Mouse (Mus musculus): Measurements from ENCODE around the gene Angptl3. TPM values are rescaled to one million over a fixed set of nuclear protein-coding genes. Genes with fewer than 3 reads are reported as not detected.

Gene Angptl3
- polyA plus RNA-seq, 1 experiment, result not detected

DNA sequence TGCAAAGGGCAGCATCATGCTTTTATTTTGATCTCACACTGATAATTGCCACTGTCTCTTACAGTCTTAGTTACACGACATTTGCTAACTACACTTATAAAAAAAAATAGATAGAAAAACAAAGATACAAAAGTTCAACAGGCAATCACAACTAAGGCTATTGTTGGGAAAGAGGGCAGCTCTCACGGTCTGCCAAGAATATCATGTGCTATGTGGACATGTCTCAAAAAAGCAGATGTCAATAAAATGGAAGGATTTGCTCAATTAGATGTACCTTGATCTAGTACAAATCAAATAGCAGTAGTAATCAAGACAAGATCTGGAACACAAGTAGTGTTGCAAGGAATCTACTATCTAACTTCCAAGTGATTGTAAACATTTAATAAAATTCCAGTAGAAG is 17.8 kb downstream of the Angptl3 start:
- Histone ChIP-seq H3K4me1 (ENCODE audit: control insufficient read depth, insufficient read depth, low read length) (no peaks in the 10 kb centered on the region), H3K27ac (ENCODE audit: insufficient read depth, low read length) (no peak overlapping the region), H3K4me3 (ENCODE audit: insufficient read depth, low read length) (no peak overlapping the region)
- no peak for TF ChIP-seq POLR2A (IDR thresholded peaks at IDR 0.05; ENCODE audit: low read depth, low read length)
- TF ChIP-seq CTCF (IDR thresholded peaks at IDR 0.05; ENCODE audit: borderline replicate concordance, insufficient read depth, low read length), result no peak

DNA sequence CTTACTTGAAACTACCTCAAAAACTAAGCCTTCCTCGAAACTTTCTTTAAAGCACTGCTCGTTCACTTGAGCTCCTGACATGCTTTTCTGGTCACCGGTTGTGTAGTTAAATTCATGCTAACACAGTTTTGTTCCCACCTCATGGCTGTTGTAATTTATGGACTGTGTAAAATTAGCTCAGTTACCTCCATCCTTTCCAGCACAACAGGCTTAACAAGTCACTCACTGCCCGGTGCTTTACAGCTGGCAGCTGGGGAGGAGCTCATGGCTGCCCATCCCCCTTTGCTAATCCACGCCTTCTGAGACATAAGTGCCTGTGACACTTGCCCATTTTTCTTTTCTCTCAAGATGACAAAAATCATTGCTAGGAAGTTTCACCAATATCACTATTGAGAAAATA is 33.8 kb downstream of the Angptl3 start:
- no peak overlapping the region for H3K27ac ChIP-seq (ENCODE audit: insufficient read depth, low read length)
- H3K4me1 ChIP-seq (ENCODE audit: control insufficient read depth, insufficient read depth, low read length), result no peaks in the 10 kb centered on the region
- H3K4me3 ChIP-seq (ENCODE audit: insufficient read depth, low read length), result no peak overlapping the region
- TF ChIP-seq CTCF (IDR thresholded peaks at IDR 0.05; ENCODE audit: borderline replicate concordance, insufficient read depth, low read length) (no peak), POLR2A (IDR thresholded peaks at IDR 0.05; ENCODE audit: low read depth, low read length) (no peak)

DNA sequence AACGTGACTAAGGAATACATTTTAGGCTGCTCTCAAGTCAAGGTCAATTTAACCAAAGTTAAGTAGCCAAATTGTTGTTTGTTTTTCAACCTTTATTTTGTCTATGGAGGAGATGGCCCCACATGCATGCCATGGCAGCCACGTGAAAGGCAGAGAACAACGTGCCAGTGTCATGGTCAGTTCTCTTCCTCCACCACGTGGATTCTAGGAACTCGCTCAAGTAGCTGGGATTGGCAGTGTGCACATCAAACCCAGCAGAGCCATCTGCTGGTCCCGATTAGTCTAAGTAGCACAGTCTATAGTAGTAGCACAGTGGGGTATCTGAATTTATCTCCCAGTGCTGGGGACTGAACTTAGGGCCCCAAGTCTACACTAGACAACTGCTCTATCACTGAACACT is 38.1 kb downstream of the Angptl3 start:
- Histone ChIP-seq H3K4me3 (ENCODE audit: insufficient read depth, low read length) (no peak overlapping the region), H3K27ac (ENCODE audit: insufficient read depth, low read length) (no peak overlapping the region), H3K4me1 (ENCODE audit: control insufficient read depth, insufficient read depth, low read length) (no peaks in the 10 kb centered on the region)
- TF ChIP-seq POLR2A (IDR thresholded peaks at IDR 0.05; ENCODE audit: low read depth, low read length) (no peak), CTCF (IDR thresholded peaks at IDR 0.05; ENCODE audit: borderline replicate concordance, insufficient read depth, low read length) (no peak)

DNA sequence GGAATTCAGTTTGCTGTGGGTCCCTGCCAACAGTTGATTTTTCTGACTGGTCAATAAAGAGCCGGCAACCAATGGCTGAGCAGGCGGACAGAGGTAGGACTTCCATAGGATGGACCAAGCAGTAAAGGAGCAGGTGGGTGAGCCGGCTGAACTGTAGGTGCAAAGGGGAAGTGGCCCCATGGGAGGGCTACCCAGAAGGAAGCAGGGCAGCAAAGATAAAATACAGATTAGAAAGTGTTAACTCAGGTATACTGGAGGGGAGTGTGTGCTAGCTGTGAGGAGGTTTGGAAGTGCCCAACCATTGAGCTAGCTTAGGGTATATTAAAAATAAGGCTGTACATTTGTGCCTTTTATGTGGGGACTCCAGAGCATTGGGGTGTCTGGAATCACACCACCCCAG is 47.3 kb downstream of the Angptl3 start:
- no peak overlapping the region for H3K4me3 ChIP-seq (ENCODE audit: insufficient read depth, low read length)
- H3K4me1 ChIP-seq (ENCODE audit: control insufficient read depth, insufficient read depth, low read length), result no peaks in the 10 kb centered on the region
- no peak overlapping the region for H3K27ac ChIP-seq (ENCODE audit: insufficient read depth, low read length)
- TF ChIP-seq POLR2A (IDR thresholded peaks at IDR 0.05; ENCODE audit: low read depth, low read length) (no peak), CTCF (IDR thresholded peaks at IDR 0.05; ENCODE audit: borderline replicate concordance, insufficient read depth, low read length) (no peak)

DNA sequence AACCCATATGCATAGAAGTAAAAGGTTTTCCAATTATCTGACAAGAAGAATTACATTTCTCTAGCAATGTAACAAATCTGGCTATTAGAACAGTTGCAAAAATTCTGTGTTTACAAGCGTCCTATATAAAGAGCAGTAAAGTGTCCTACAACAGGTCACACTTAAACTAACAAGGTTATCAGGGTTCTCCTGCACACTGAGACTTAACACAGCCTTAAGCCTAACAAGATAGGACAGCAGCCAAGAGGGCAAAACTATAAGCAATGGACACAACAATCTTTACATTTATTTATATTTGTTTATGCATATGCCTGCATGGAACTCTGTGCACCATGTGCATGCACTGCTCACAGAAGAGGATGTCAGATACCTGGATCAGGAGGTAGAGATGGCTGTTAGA is 50.4 kb downstream of the Angptl3 start:
- TF ChIP-seq POLR2A (IDR thresholded peaks at IDR 0.05; ENCODE audit: low read depth, low read length), result no peak
- TF ChIP-seq CTCF (IDR thresholded peaks at IDR 0.05; ENCODE audit: borderline replicate concordance, insufficient read depth, low read length), result no peak
- H3K4me1 ChIP-seq (ENCODE audit: control insufficient read depth, insufficient read depth, low read length), result no peaks in the 10 kb centered on the region
- no peak overlapping the region for H3K27ac ChIP-seq (ENCODE audit: insufficient read depth, low read length)
- no peak overlapping the region for H3K4me3 ChIP-seq (ENCODE audit: insufficient read depth, low read length)

DNA sequence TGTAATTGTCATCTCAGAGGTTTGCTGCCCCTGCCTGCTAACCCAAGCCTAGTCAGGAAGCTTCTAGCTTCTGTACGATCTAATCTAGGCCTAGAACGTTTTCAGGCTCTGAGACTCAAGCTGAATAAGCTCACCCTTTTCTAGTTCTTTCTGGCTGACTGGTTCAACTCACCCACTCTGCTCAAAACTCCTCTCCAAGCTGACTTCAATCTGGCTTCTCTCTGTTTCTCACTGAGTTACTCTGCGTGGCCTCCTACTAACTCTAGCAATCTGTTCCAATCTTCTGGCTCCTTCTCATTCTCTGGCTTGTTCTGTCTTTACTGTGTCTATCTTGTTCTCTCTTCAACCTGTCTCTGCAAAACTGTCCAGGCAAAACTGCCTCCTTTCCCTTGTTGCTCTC is 53.1 kb downstream of the Angptl3 start:
- Histone ChIP-seq H3K4me3 (ENCODE audit: insufficient read depth, low read length) (no peak overlapping the region), H3K27ac (ENCODE audit: insufficient read depth, low read length) (no peak overlapping the region), H3K4me1 (ENCODE audit: control insufficient read depth, insufficient read depth, low read length) (no peaks in the 10 kb centered on the region)
- TF ChIP-seq POLR2A (IDR thresholded peaks at IDR 0.05; ENCODE audit: low read depth, low read length), result no peak
- no peak for TF ChIP-seq CTCF (IDR thresholded peaks at IDR 0.05; ENCODE audit: borderline replicate concordance, insufficient read depth, low read length)

DNA sequence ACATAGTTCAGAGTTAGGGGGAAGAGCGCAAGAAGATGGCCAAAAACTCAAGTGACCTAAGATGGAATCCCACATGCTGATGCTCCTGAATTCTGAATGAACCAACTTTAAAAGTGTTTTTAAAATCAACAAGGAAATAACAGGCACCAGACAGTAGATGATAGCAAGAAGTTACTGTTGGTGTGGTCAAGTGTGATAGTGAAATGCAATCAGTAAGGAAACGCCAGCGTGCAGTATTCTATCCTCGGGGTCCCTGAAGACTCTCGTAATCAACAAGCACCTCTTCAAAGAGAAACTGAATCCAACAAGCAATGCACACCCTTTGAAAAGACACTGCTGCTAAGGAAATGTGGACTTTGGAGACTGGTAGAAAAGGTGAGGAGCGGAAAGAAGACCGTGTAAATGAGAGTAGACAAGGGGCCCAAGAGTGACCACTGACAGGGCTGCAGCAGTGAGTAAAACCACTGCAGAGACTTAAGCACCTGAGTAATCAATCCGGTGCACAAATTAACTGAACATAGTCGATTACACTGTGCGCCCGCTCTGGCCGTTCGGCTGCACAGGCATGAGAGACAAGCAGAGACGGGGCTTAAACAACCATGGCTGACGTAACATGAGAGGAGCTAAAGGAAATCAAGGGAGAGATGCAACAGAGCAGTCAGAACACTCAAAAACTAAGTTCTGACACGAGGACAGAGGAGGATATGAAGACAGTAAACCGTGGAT is 57.2 kb downstream of the Angptl3 start:
- no peak overlapping the region for H3K4me3 ChIP-seq (ENCODE audit: insufficient read depth, low read length)
- TF ChIP-seq POLR2A (IDR thresholded peaks at IDR 0.05; ENCODE audit: low read depth, low read length), result no peak
- no peak for TF ChIP-seq CTCF (IDR thresholded peaks at IDR 0.05; ENCODE audit: borderline replicate concordance, insufficient read depth, low read length)
- H3K27ac ChIP-seq (ENCODE audit: insufficient read depth, low read length), result no peak overlapping the region
- H3K4me1 ChIP-seq (ENCODE audit: control insufficient read depth, insufficient read depth, low read length), result peaks cover 5% of the 10 kb centered on the region

DNA sequence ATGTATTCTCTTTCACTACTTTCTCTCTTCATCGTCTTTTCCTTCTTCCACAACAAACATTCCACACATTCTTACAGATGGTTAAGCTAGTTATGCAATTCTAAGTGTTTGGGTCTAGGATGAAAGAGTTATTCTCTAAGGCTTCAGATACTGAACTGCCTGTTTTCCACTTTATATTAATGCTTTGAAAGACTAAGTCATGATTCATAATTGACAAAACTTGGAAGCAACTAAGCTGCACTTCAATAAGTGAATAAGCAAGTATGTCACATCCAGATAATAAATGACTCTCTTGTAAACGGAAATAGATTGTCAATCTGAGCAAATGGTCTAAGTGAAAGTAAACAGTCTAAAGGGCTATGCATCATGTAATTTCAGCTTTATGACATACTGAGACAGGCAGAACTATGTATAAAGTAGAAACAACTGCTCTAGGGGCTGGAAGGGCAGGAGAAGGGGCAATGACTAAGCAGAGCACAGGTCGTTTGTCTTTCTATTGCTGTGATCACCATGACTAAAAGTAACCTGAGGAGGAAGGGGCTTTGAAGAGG is 60.5 kb downstream of the Angptl3 start:
- peaks cover 10% of the 10 kb centered on the region for H3K4me1 ChIP-seq (ENCODE audit: control insufficient read depth, insufficient read depth, low read length)
- H3K27ac ChIP-seq (ENCODE audit: insufficient read depth, low read length), result peak overlapping the region; percentile 78
- H3K4me3 ChIP-seq (ENCODE audit: insufficient read depth, low read length), result no peak overlapping the region
- TF ChIP-seq CTCF (IDR thresholded peaks at IDR 0.05; ENCODE audit: borderline replicate concordance, insufficient read depth, low read length) (no peak), POLR2A (IDR thresholded peaks at IDR 0.05; ENCODE audit: low read depth, low read length) (no peak)

DNA sequence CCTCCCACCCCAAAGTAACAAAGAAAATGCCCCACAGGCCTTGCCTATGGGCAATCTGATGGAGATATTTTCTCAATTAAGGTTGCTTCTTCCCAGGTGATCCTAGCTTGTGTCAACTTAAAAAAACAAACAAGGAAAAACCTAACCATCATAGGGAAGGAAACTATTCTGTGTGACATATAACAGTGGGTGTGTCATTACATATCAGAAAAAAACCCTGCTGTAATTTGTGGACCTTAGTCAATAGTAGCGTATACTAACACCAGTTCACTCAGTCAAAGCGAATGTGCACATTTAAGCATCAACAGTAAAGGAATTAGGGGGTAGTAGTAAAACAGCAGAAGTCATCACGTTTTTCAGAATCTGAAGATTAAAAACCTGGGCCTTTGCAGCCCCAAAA is 61.0 kb downstream of the Angptl3 start:
- Histone ChIP-seq H3K27ac (ENCODE audit: insufficient read depth, low read length) (peak overlapping the region; percentile 78), H3K4me1 (ENCODE audit: control insufficient read depth, insufficient read depth, low read length) (peaks cover 10% of the 10 kb centered on the region), H3K4me3 (ENCODE audit: insufficient read depth, low read length) (no peak overlapping the region)
- TF ChIP-seq CTCF (IDR thresholded peaks at IDR 0.05; ENCODE audit: borderline replicate concordance, insufficient read depth, low read length), result no peak
- no peak for TF ChIP-seq POLR2A (IDR thresholded peaks at IDR 0.05; ENCODE audit: low read depth, low read length)

Other genes with a start within 250 kb of the Angptl3 start
- gene Kank4, start 213.4 kb upstream of the Angptl3 start, polyA plus RNA-seq (2011; ENCODE audit: insufficient read length, low read depth, missing spikeins), result 0.95 and 5.6 TPM in 2 replicates
- not detected in 2 replicates for gene I0C0044D17Rik, start 207.1 kb upstream of the Angptl3 start, polyA plus RNA-seq (2011; ENCODE audit: insufficient read length, low read depth, missing spikeins)
- 41.2 and 63.6 TPM in 2 replicates for gene Usp1, start 107.1 kb upstream of the Angptl3 start, polyA plus RNA-seq (2011; ENCODE audit: insufficient read length, low read depth, missing spikeins)
- gene Dock7, start 90.0 kb downstream of the Angptl3 start, polyA plus RNA-seq (2011; ENCODE audit: insufficient read length, low read depth, missing spikeins), result 121 and 125 TPM in 2 replicates
- gene Atg4c, start 163.0 kb downstream of the Angptl3 start, polyA plus RNA-seq (2011; ENCODE audit: insufficient read length, low read depth, missing spikeins), result 11.4 and 11.6 TPM in 2 replicates

All from embryonic fibroblast, embryonic 13.5 days (primary cell).